Mouse (Mus musculus): ENCODE measurements around the gene Atf7.

GRCm38 (mm10) chr15:102521480-102521879 is 103.8 kb downstream of the Atf7 start:
- TF ChIP-seq POLR2A (IDR thresholded peaks at IDR 0.05; ENCODE audit: extremely low read depth, insufficient read depth, low read length) (no peak), CTCF (IDR thresholded peaks at IDR 0.05; ENCODE audit: low read depth, low read length) (no peak)

Data from liver, adult 2 months (tissue).